Mouse (Mus musculus) ES-Bruce4 (cell line): ENCODE measurements at regions not wholly inside any gene's neighbourhood (a gene's known extent, or its start where the extent isn't known, plus 50 kb on each side); places are given as distances from the start of the nearest gene placed in this dataset.

Experiments
- H3K27ac ChIP-seq: 2 replicates; pipeline ENCODE4 v1.5.1; 2012; ENCODE audit warnings: low read length, inconsistent platforms; ENCODE audit not compliant: insufficient read depth
- H3K27me3 ChIP-seq: 2 replicates; pipeline ENCODE4 v1.6.1; 2012; ENCODE audit warnings: mild to moderate bottlenecking, low read length, inconsistent platforms; ENCODE audit not compliant: control insufficient read depth, poor library complexity, insufficient read depth, severe bottlenecking
- H3K36me3 ChIP-seq: 2 replicates; pipeline ENCODE4 v1.6.1; 2012; ENCODE audit warnings: inconsistent platforms, mild to moderate bottlenecking, low read length, moderate library complexity; ENCODE audit not compliant: control insufficient read depth, poor library complexity, insufficient read depth, severe bottlenecking
- H3K4me1 ChIP-seq: one replicate; pipeline ENCODE4 v1.8.1; 2011; ENCODE audit warnings: low read length; ENCODE audit not compliant: control insufficient read depth, insufficient read depth
- H3K4me3 ChIP-seq: 2 replicates; pipeline ENCODE4 v1.5.1; 2011; ENCODE audit warnings: low read depth, mild to moderate bottlenecking, low read length
- H3K9ac ChIP-seq: 2 replicates; pipeline ENCODE4 v1.6.1; 2012; ENCODE audit warnings: low read depth, mild to moderate bottlenecking, inconsistent platforms; ENCODE audit not compliant: poor library complexity, severe bottlenecking
- H3K9me3 ChIP-seq: replicated peaks from 2 replicates; pipeline ENCODE4 v1.6.1; 2012; ENCODE audit warnings: mild to moderate bottlenecking, low read length, inconsistent platforms; ENCODE audit not compliant: control insufficient read depth, poor library complexity, insufficient read depth, severe bottlenecking
- CTCF ChIP-seq: IDR thresholded peaks from one replicate; pipeline ENCODE4 v1.8.1; 2011; ENCODE audit warnings: low read depth, low read length
- EP300 ChIP-seq: IDR thresholded peaks from 2 replicates; pipeline ENCODE4 v1.6.1; 2011; ENCODE audit warnings: low read depth, low read length; ENCODE audit not compliant: insufficient read depth
- POLR2A ChIP-seq: IDR thresholded peaks from one replicate; pipeline ENCODE4 v1.8.1; 2011; ENCODE audit warnings: low read length; ENCODE audit not compliant: insufficient read depth

- H3K36me3 ChIP-seq = no peaks in the 10 kb centered on the region
- no peaks in the 10 kb centered on the region for H3K4me1 ChIP-seq
- peaks cover 4% of the 10 kb centered on the region; the same call in 1 of the 2 replicates for H3K9me3 ChIP-seq
- H3K27me3 ChIP-seq = no peaks in the 10 kb centered on the region
- H3K27ac ChIP-seq = no peak overlapping the region
- no peak overlapping the region for H3K9ac ChIP-seq
- TF ChIP-seq CTCF (no peak), POLR2A (no peak), EP300 (no peak)
- H3K4me3 ChIP-seq = no peak overlapping the region
These were observed 125.0 kb downstream of the Bcl2l11 start for GRCm38 (mm10) chr2:128250841-128251240.

- TF ChIP-seq EP300 (no peak), CTCF (no peak), POLR2A (no peak)
- H3K9ac ChIP-seq = no peak overlapping the region
- H3K27me3 ChIP-seq = no peaks in the 10 kb centered on the region
- peaks cover 3% of the 10 kb centered on the region for H3K4me1 ChIP-seq
- no peak overlapping the region for H3K4me3 ChIP-seq
- no peaks in the 10 kb centered on the region for H3K9me3 ChIP-seq
- no peak overlapping the region for H3K27ac ChIP-seq
- H3K36me3 ChIP-seq = no peaks in the 10 kb centered on the region
These were observed 130.8 kb downstream of the Bcl2l11 start for GRCm38 (mm10) chr2:128256651-128257050.

- Histone ChIP-seq H3K4me3 (no peak overlapping the region), H3K4me1 (peaks cover 3% of the 10 kb centered on the region), H3K36me3 (no peaks in the 10 kb centered on the region), H3K27ac (no peak overlapping the region), H3K9ac (no peak overlapping the region), H3K27me3 (no peaks in the 10 kb centered on the region), H3K9me3 (no peaks in the 10 kb centered on the region)
- TF ChIP-seq POLR2A (no peak), CTCF (no peak), EP300 (no peak)
These were observed 131.4 kb downstream of the Bcl2l11 start for GRCm38 (mm10) chr2:128257262-128257661.

- Histone ChIP-seq H3K9me3 (no peaks in the 10 kb centered on the region), H3K27me3 (no peaks in the 10 kb centered on the region), H3K36me3 (no peaks in the 10 kb centered on the region), H3K9ac (no peak overlapping the region), H3K4me1 (peaks cover 16% of the 10 kb centered on the region), H3K27ac (peak overlapping the region; percentile 89), H3K4me3 (no peak overlapping the region)
- TF ChIP-seq POLR2A (no peak), EP300 (no peak), CTCF (no peak)
These were observed 138.0 kb downstream of the Bcl2l11 start for GRCm38 (mm10) chr2:128263880-128264279.

- Histone ChIP-seq H3K27me3 (no peaks in the 10 kb centered on the region), H3K27ac (peak overlapping the region; percentile 96), H3K9ac (0 out of 2 replicates have a peak overlapping the region, but pooled peaks have one; percentile 14), H3K36me3 (no peaks in the 10 kb centered on the region), H3K4me3 (peak overlapping the region; percentile 20; the same call in 1 of the 2 replicates), H3K4me1 (peaks cover 16% of the 10 kb centered on the region), H3K9me3 (no peaks in the 10 kb centered on the region)
- TF ChIP-seq EP300 (peak; percentile 91), POLR2A (peak; percentile 62), CTCF (no peak)
These were observed 139.5 kb downstream of the Bcl2l11 start for GRCm38 (mm10) chr2:128265014-128265990.

- Histone ChIP-seq H3K9ac (no peak overlapping the region), H3K27ac (no peak overlapping the region), H3K4me1 (peaks cover 24% of the 10 kb centered on the region), H3K9me3 (no peaks in the 10 kb centered on the region), H3K36me3 (no peaks in the 10 kb centered on the region), H3K4me3 (no peak overlapping the region), H3K27me3 (no peaks in the 10 kb centered on the region)
- TF ChIP-seq EP300 (no peak), CTCF (no peak), POLR2A (no peak)
These were observed 144.7 kb downstream of the Bcl2l11 start for GRCm38 (mm10) chr2:128270377-128271129.
